Comparison of ENCODE assay signal across 9 mouse cellular contexts in the genomic region with DNA sequence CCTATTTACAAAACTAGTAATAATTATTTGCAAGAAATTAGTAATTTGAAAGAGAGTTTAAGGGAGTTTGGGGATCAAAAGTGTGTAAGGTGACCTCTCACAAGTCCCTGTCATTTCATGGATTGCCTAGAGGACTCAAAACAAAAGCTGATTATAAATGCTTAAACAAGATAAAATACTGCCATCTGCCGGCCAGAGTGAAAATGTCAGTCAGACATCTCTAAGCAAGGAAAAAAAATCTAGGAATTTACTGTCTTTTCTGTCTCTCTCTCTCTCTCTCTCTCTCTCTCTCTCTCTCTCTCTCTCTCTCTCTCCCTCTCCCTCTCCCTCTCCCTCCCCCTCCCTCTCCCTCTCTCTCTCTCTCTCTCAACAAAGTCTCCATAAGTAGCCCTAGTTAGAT. TPM values are rescaled to one million over a fixed set of nuclear protein-coding genes. Genes with fewer than 3 reads are reported as not detected.
DNase-seq lines count a peak whose midpoint lies in the region; ATAC-seq and TF ChIP-seq lines count a peak whose summit lies in the region.
"Had no signal": no experiment of that assay in that cellular context is flagged by ENCODE, and none has a peak within 500 bp of the region (broad histone marks: within the 10 kb centered on the region; RNA-seq: fewer than 3 reads in every experiment).

No protein-coding gene starts in this region.

- TF ChIP-seq EP300 in stomach, postnatal 0 days (optimal IDR thresholded peaks at IDR 0.05): no peak

- peaks cover 11% of the 10 kb centered on the region; the same call in 1 of the 2 replicates for H3K4me1 ChIP-seq in forebrain, embryonic 11.5 days (replicated peaks; ENCODE audit: control insufficient read depth, insufficient read depth, low read length)
- H3K4me1 ChIP-seq in forebrain, embryonic 10.5 days: peaks cover 37% of the 10 kb centered on the region
- H3K4me1 ChIP-seq in limb, embryonic 14.5 days (ENCODE audit: control insufficient read depth, insufficient read depth, low read length): peaks cover 7% of the 10 kb centered on the region; the same call in 1 of the 2 replicates
- H3K4me1 ChIP-seq in stomach, postnatal 0 days (replicated peaks; ENCODE audit: control insufficient read depth, insufficient read depth): no peaks in the 10 kb centered on the region

- H3K9me3 ChIP-seq in forebrain, embryonic 11.5 days (ENCODE audit: control insufficient read depth, low read length): no peaks in the 10 kb centered on the region
- H3K9me3 ChIP-seq in forebrain, embryonic 10.5 days: no peaks in the 10 kb centered on the region
- no peaks in the 10 kb centered on the region for H3K9me3 ChIP-seq in limb, embryonic 14.5 days (ENCODE audit: control insufficient read depth, low read length)
- H3K9me3 ChIP-seq in stomach, postnatal 0 days (ENCODE audit: control insufficient read depth, low read length): no peaks in the 10 kb centered on the region
- H3K9me3 ChIP-seq: neural tube, embryonic 13.5 days had no signal

- no peaks in the 10 kb centered on the region for H3K27me3 ChIP-seq in forebrain, embryonic 11.5 days (ENCODE audit: control insufficient read depth, insufficient read depth, low read length)
- H3K27me3 ChIP-seq in forebrain, embryonic 10.5 days (ENCODE audit: poor library complexity, severe bottlenecking): no peaks in the 10 kb centered on the region
- no peaks in the 10 kb centered on the region for H3K27me3 ChIP-seq in limb, embryonic 14.5 days (ENCODE audit: control insufficient read depth, insufficient read depth, low read length)
- no peaks in the 10 kb centered on the region for H3K27me3 ChIP-seq in stomach, postnatal 0 days (ENCODE audit: control insufficient read depth, insufficient read depth, low read length)
- H3K27me3 ChIP-seq: neural tube, embryonic 13.5 days had no signal

- no peaks in the 10 kb centered on the region for H3K36me3 ChIP-seq in forebrain, embryonic 11.5 days (ENCODE audit: control insufficient read depth, insufficient read depth, low read length)
- no peaks in the 10 kb centered on the region for H3K36me3 ChIP-seq in forebrain, embryonic 10.5 days (replicated peaks)
- H3K36me3 ChIP-seq in limb, embryonic 14.5 days (ENCODE audit: control insufficient read depth, insufficient read depth, low read length): no peaks in the 10 kb centered on the region
- H3K36me3 ChIP-seq in stomach, postnatal 0 days (ENCODE audit: control insufficient read depth, insufficient read depth, low read length): no peaks in the 10 kb centered on the region
- H3K36me3 ChIP-seq: neural tube, embryonic 13.5 days had no signal

- peak; percentile 76 for TF ChIP-seq CTCF in stomach, postnatal 0 days (IDR thresholded peaks at IDR 0.05; ENCODE audit: low read depth)

- intact Hi-C loops in heart, postnatal 36 days (cut with DNase I): loop anchor here (1.0 kb wide), 1 partner anchor 180 kb away; no protein-coding TSS in a partner anchor

- no peak for ATAC-seq in forebrain, embryonic 11.5 days (replicated peaks; ENCODE audit: low FRiP score)
- no peak for ATAC-seq in limb, embryonic 14.5 days (ENCODE audit: low FRiP score, low read depth)
- no peak for ATAC-seq in stomach, postnatal 0 days (ENCODE audit: low FRiP score, low TSS enrichment)

- H3K9ac ChIP-seq in forebrain, embryonic 11.5 days (ENCODE audit: low read length): no peak overlapping the region
- no peak overlapping the region for H3K9ac ChIP-seq in limb, embryonic 14.5 days (ENCODE audit: low read depth, low read length, severe bottlenecking)
- no peak overlapping the region for H3K9ac ChIP-seq in stomach, postnatal 0 days (ENCODE audit: low read length)
- H3K9ac ChIP-seq: neural tube, embryonic 13.5 days had no signal

- peak; percentile 73 for DNase-seq in forebrain, embryonic 11.5 days (ENCODE audit: low spot score)
- DNase-seq in forebrain, embryonic 10.5 days (ENCODE audit: extremely low spot score, low spot score): no peak
- DNase-seq in ovary, postnatal 36 days (ENCODE audit: low spot score): peak; percentile 24
- no peak for DNase-seq in ovary, adult 18-20 months (ENCODE audit: low spot score)
- peak; percentile 64 for DNase-seq in cerebellum, adult 11-12 months
- DNase-seq in heart, postnatal 36 days: peak; percentile 61 to 74
- DNase-seq in limb, embryonic 14.5 days (ENCODE audit: low spot score): peak; percentile 88
- DNase-seq in stomach, postnatal 0 days (ENCODE audit: low spot score): peak; percentile 58

- TF ChIP-seq POLR2A in limb, embryonic 14.5 days (IDR thresholded peaks at IDR 0.05; ENCODE audit: borderline replicate concordance, extremely low read depth, insufficient read depth, insufficient read length): no peak

- H3K27ac ChIP-seq in forebrain, embryonic 11.5 days (ENCODE audit: low read depth, low read length): no peak overlapping the region
- H3K27ac ChIP-seq in forebrain, embryonic 10.5 days: no peak overlapping the region
- no peak overlapping the region for H3K27ac ChIP-seq in limb, embryonic 14.5 days (replicated peaks; ENCODE audit: low read depth, low read length)
- no peak overlapping the region for H3K27ac ChIP-seq in stomach, postnatal 0 days (replicated peaks)
- H3K27ac ChIP-seq: neural tube, embryonic 13.5 days had no signal

- no peak overlapping the region for H3K4me2 ChIP-seq in forebrain, embryonic 11.5 days (ENCODE audit: low read depth, low read length, severe bottlenecking)
- no peak overlapping the region for H3K4me2 ChIP-seq in limb, embryonic 14.5 days (replicated peaks; ENCODE audit: low read depth, low read length, severe bottlenecking)
- H3K4me2 ChIP-seq in stomach, postnatal 0 days (replicated peaks; ENCODE audit: low read depth): no peak overlapping the region
- H3K4me2 ChIP-seq: neural tube, embryonic 13.5 days had no signal

- no peak overlapping the region for H3K4me3 ChIP-seq in forebrain, embryonic 11.5 days (ENCODE audit: low read depth, low read length)
- no peak overlapping the region for H3K4me3 ChIP-seq in forebrain, embryonic 10.5 days
- H3K4me3 ChIP-seq in limb, embryonic 14.5 days (replicated peaks; ENCODE audit: low read length): no peak overlapping the region
- no peak overlapping the region for H3K4me3 ChIP-seq in stomach, postnatal 0 days (ENCODE audit: low read depth, low read length)
- H3K4me3 ChIP-seq: neural tube, embryonic 13.5 days had no signal

- WGBS in forebrain, embryonic 11.5 days: 0% methylated on average over 1 of the region's 1 CpGs
- whole genome bisulfite sequencing in forebrain, embryonic 10.5 days: 0% methylated on average over 1 of the region's 1 CpGs
- WGBS in limb, embryonic 14.5 days: 0% methylated on average over 1 of the region's 1 CpGs
- 0% methylated on average over 1 of the region's 1 CpGs for WGBS in stomach, postnatal 0 days

RNA-seq across cellular contexts. Expression of gene Wdfy3, which starts 4.4 kb away (rescaled TPM):
- 29.2 and 29.6 TPM in 2 replicates for polyA plus RNA-seq in forebrain, embryonic 11.5 days (2014; fragmentation: Nextera tagmentation; extraction: Ambion mirVana)
- polyA plus RNA-seq in forebrain, embryonic 10.5 days (2016; fragmentation: Nextera tagmentation; extraction: Ambion mirVana): 14.8 TPM in 2 replicates
- 10 to 100 TPM; 31.2 to 31.9 TPM for total RNA-seq in heart, postnatal 36 days (2021)
- polyA plus RNA-seq in limb, embryonic 14.5 days (2012; rRNA removed): 30.9 and 36.5 TPM in 2 replicates
- 21.1 and 24.6 TPM in 2 replicates for polyA plus RNA-seq in limb, embryonic 14.5 days (2014; fragmentation: Nextera tagmentation; extraction: Ambion mirVana)
- 4.9 and 5.4 TPM in 2 replicates for polyA plus RNA-seq in stomach, postnatal 0 days (2015; fragmentation: Nextera tagmentation; extraction: Ambion mirVana)

Comparison
In these comparisons a context has a peak if more than half of its experiments do, and no peak if none do; other contexts are left out.
1. DNase-seq: peak in forebrain, embryonic 11.5 days (single experiment), ovary, postnatal 36 days (single experiment), cerebellum, adult 11-12 months (single experiment), heart, postnatal 36 days (2 of 2), limb, embryonic 14.5 days (single experiment) and stomach, postnatal 0 days (single experiment); none in forebrain, embryonic 10.5 days (single experiment) and ovary, adult 18-20 months (single experiment).